Mouse (Mus musculus): ENCODE results near the gene AI481877.

- TF ChIP-seq CTCF (conservative IDR thresholded peaks at IDR 0.05; ENCODE audit: insufficient read depth, insufficient read length, low read depth, low read length) (no peak), POLR2A (IDR thresholded peaks at IDR 0.05; ENCODE audit: low read depth, low read length) (no peak)
These were observed 34.6 kb upstream of the AI481877 start for GRCm38 (mm10) chr4:59173181-59173922.
